Mouse (Mus musculus) embryo, embryonic 9.5 days (tissue): ENCODE measurements around the gene Ccdc84.
"Not testable (repeated sequence)": the region's sequence is repeated elsewhere in the genome, so short reads cannot be mapped to it uniquely, and the experiment has no call there.

ENCODE experiments used
- DNase-seq: peaks from one replicate; pipeline ENCODE4 v3.0.0-alpha.2; 2017; ENCODE audit errors: extremely low spot score

The Ccdc84 gene

GRCm38 (mm10) chr9:44361931-44362330 is 56.4 kb downstream of the Ccdc84 start:
- not testable (repeated sequence) for DNase-seq

DNA sequence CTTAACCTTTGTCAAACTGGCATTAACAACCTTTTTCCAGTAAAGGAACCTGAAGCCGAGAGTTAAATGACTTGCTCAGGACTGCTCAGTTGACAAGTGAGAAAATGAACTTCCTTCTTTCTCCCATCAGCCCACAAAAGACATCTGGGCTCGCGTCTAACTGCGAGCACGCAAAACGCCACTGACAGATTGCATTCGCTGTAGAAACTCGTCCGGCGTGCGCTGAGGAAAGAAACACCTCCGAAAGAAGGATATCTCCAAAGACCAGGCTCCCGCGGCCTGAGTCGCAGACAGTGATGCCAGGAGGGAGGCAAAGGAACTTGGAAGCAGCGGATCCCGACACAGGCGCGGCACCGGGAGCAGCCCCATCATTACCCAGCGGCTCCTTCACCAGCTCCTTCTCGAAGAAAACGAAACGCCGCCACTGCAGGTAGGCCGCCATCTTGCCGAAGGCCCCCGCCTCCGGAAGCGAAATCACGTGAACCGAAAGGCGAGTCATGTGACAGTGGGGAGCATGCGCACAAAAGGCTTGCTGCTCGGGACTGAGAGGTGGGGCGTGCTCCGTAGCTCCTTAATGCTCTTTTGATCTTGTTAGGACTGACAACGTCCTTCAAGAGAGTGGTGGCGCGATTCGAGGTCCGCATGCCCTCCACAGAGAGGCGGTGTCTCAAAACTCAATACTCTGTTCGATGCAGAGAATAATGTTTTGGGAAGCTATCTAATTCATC is 57.0 kb downstream of the Ccdc84 start, which contains the start of gene Vps11:
TSS of gene Vps11 (minus strand) at position 481 of the 728 bp plus-strand sequence.
- peak; percentile 95 for DNase-seq
